Mouse (Mus musculus): ENCODE measurements around the gene Rnaseh2b. TPM values are rescaled to one million over a fixed set of nuclear protein-coding genes. Genes with fewer than 3 reads are reported as not detected.

Rnaseh2b gene
- polyA plus RNA-seq, 1 experiment: 15.3 TPM

- Histone ChIP-seq H3ac (ENCODE audit: control insufficient read depth, insufficient read length, low read depth) (no peak overlapping the region), H3K27me3 (ENCODE audit: control insufficient read depth, insufficient read depth, insufficient read length) (no peaks in the 10 kb centered on the region)
- TF ChIP-seq CEBPB (IDR thresholded peaks at IDR 0.05; ENCODE audit: low read depth): no peak
- no peak for TF ChIP-seq MYOG (IDR thresholded peaks at IDR 0.05; ENCODE audit: control insufficient read depth, extremely low read depth, insufficient read length)
- TF ChIP-seq CTCF (IDR thresholded peaks at IDR 0.05; ENCODE audit: control insufficient read depth, insufficient read depth, insufficient read length): no peak
- TF ChIP-seq MAX (IDR thresholded peaks at IDR 0.05): no peak
- TF ChIP-seq MYOD1 (IDR thresholded peaks at IDR 0.05; ENCODE audit: control insufficient read depth, insufficient read length, low read depth): no peak
- no peak for TF ChIP-seq FOSL1 (IDR thresholded peaks at IDR 0.05; ENCODE audit: insufficient read depth, low read length, poor library complexity, severe bottlenecking)
- no peak for TF ChIP-seq USF1 (IDR thresholded peaks at IDR 0.05; ENCODE audit: low read depth)
Measured at GRCm38 (mm10) chr14:62349786-62350185, 57.4 kb downstream of the Rnaseh2b start.

GRCm38 (mm10) chr14:62350186-62350585 lies 57.8 kb downstream of the Rnaseh2b start:
- Histone ChIP-seq H3ac (ENCODE audit: control insufficient read depth, insufficient read length, low read depth) (no peak overlapping the region), H3K36me3 (ENCODE audit: control insufficient read depth, insufficient read depth) (peaks cover 16% of the 10 kb centered on the region)
- TF ChIP-seq MYOD1 (IDR thresholded peaks at IDR 0.05; ENCODE audit: control insufficient read depth, insufficient read length, low read depth) (no peak), MYOG (IDR thresholded peaks at IDR 0.05; ENCODE audit: control insufficient read depth, extremely low read depth, insufficient read length) (no peak), USF1 (IDR thresholded peaks at IDR 0.05; ENCODE audit: low read depth) (no peak), CTCF (IDR thresholded peaks at IDR 0.05; ENCODE audit: control insufficient read depth, insufficient read depth, insufficient read length) (no peak), FOSL1 (IDR thresholded peaks at IDR 0.05; ENCODE audit: insufficient read depth, low read length, poor library complexity, severe bottlenecking) (no peak), MAX (IDR thresholded peaks at IDR 0.05) (no peak), CEBPB (IDR thresholded peaks at IDR 0.05; ENCODE audit: low read depth) (no peak)

More at GRCm38 (mm10) chr14:62349786-62350185, 57.4 kb downstream of the Rnaseh2b start:
- Histone ChIP-seq H3K4me3 (ENCODE audit: insufficient read depth, poor library complexity, severe bottlenecking) (no peak overlapping the region), H3K36me3 (ENCODE audit: control insufficient read depth, insufficient read depth) (peaks cover 19% of the 10 kb centered on the region), H3K79me2 (ENCODE audit: control insufficient read depth, insufficient read depth) (peaks cover 7% of the 10 kb centered on the region), H3K79me3 (ENCODE audit: low read depth) (no peaks in the 10 kb centered on the region)

GRCm38 (mm10) chr14:62350890-62351289 lies 58.5 kb downstream of the Rnaseh2b start:
- H3K79me2 ChIP-seq (ENCODE audit: control insufficient read depth, insufficient read depth): no peaks in the 10 kb centered on the region
- H3K79me3 ChIP-seq (ENCODE audit: low read depth): no peaks in the 10 kb centered on the region
- no peak overlapping the region for H3K4me3 ChIP-seq (ENCODE audit: insufficient read depth, poor library complexity, severe bottlenecking)
- no peak overlapping the region for H3ac ChIP-seq (ENCODE audit: control insufficient read depth, insufficient read length, low read depth)
- H3K27me3 ChIP-seq (ENCODE audit: control insufficient read depth, insufficient read depth, insufficient read length): no peaks in the 10 kb centered on the region
- peaks cover 14% of the 10 kb centered on the region for H3K36me3 ChIP-seq (ENCODE audit: control insufficient read depth, insufficient read depth)
- TF ChIP-seq USF1 (IDR thresholded peaks at IDR 0.05; ENCODE audit: low read depth): no peak
- TF ChIP-seq CEBPB (IDR thresholded peaks at IDR 0.05; ENCODE audit: low read depth): no peak
- TF ChIP-seq MAX (IDR thresholded peaks at IDR 0.05): no peak
- no peak for TF ChIP-seq CTCF (IDR thresholded peaks at IDR 0.05; ENCODE audit: control insufficient read depth, insufficient read depth, insufficient read length)
- TF ChIP-seq FOSL1 (IDR thresholded peaks at IDR 0.05; ENCODE audit: insufficient read depth, low read length, poor library complexity, severe bottlenecking): no peak
- TF ChIP-seq MYOD1 (IDR thresholded peaks at IDR 0.05; ENCODE audit: control insufficient read depth, insufficient read length, low read depth): no peak
- no peak for TF ChIP-seq MYOG (IDR thresholded peaks at IDR 0.05; ENCODE audit: control insufficient read depth, extremely low read depth, insufficient read length)

More at GRCm38 (mm10) chr14:62350186-62350585, 57.8 kb downstream of the Rnaseh2b start:
- Histone ChIP-seq H3K79me2 (ENCODE audit: control insufficient read depth, insufficient read depth) (peaks cover 3% of the 10 kb centered on the region), H3K27me3 (ENCODE audit: control insufficient read depth, insufficient read depth, insufficient read length) (no peaks in the 10 kb centered on the region), H3K4me3 (ENCODE audit: insufficient read depth, poor library complexity, severe bottlenecking) (no peak overlapping the region), H3K79me3 (ENCODE audit: low read depth) (no peaks in the 10 kb centered on the region)

GRCm38 (mm10) chr14:62353372-62353771 lies 61.0 kb downstream of the Rnaseh2b start:
- Histone ChIP-seq H3K27me3 (ENCODE audit: control insufficient read depth, insufficient read depth, insufficient read length) (no peaks in the 10 kb centered on the region), H3K36me3 (ENCODE audit: control insufficient read depth, insufficient read depth) (peaks cover 14% of the 10 kb centered on the region), H3K79me3 (ENCODE audit: low read depth) (no peaks in the 10 kb centered on the region), H3ac (ENCODE audit: control insufficient read depth, insufficient read length, low read depth) (no peak overlapping the region), H3K4me3 (ENCODE audit: insufficient read depth, poor library complexity, severe bottlenecking) (no peak overlapping the region), H3K79me2 (ENCODE audit: control insufficient read depth, insufficient read depth) (no peaks in the 10 kb centered on the region)
- TF ChIP-seq USF1 (IDR thresholded peaks at IDR 0.05; ENCODE audit: low read depth) (no peak), MAX (IDR thresholded peaks at IDR 0.05) (no peak), CTCF (IDR thresholded peaks at IDR 0.05; ENCODE audit: control insufficient read depth, insufficient read depth, insufficient read length) (no peak), FOSL1 (IDR thresholded peaks at IDR 0.05; ENCODE audit: insufficient read depth, low read length, poor library complexity, severe bottlenecking) (no peak), CEBPB (IDR thresholded peaks at IDR 0.05; ENCODE audit: low read depth) (no peak), MYOG (IDR thresholded peaks at IDR 0.05; ENCODE audit: control insufficient read depth, extremely low read depth, insufficient read length) (no peak), MYOD1 (IDR thresholded peaks at IDR 0.05; ENCODE audit: control insufficient read depth, insufficient read length, low read depth) (no peak)

GRCm38 (mm10) chr14:62353793-62354192 lies 61.4 kb downstream of the Rnaseh2b start:
- TF ChIP-seq CEBPB (IDR thresholded peaks at IDR 0.05; ENCODE audit: low read depth) (no peak), FOSL1 (IDR thresholded peaks at IDR 0.05; ENCODE audit: insufficient read depth, low read length, poor library complexity, severe bottlenecking) (no peak), MAX (IDR thresholded peaks at IDR 0.05) (no peak)
- Histone ChIP-seq H3ac (ENCODE audit: control insufficient read depth, insufficient read length, low read depth) (no peak overlapping the region), H3K79me3 (ENCODE audit: low read depth) (no peaks in the 10 kb centered on the region), H3K79me2 (ENCODE audit: control insufficient read depth, insufficient read depth) (no peaks in the 10 kb centered on the region), H3K36me3 (ENCODE audit: control insufficient read depth, insufficient read depth) (peaks cover 14% of the 10 kb centered on the region), H3K27me3 (ENCODE audit: control insufficient read depth, insufficient read depth, insufficient read length) (no peaks in the 10 kb centered on the region), H3K4me3 (ENCODE audit: insufficient read depth, poor library complexity, severe bottlenecking) (no peak overlapping the region)

- no peak for TF ChIP-seq MYOG (IDR thresholded peaks at IDR 0.05; ENCODE audit: control insufficient read depth, extremely low read depth, insufficient read length)
- no peak for TF ChIP-seq MAX (IDR thresholded peaks at IDR 0.05)
- no peak for TF ChIP-seq CEBPB (IDR thresholded peaks at IDR 0.05; ENCODE audit: low read depth)
- TF ChIP-seq MYOD1 (IDR thresholded peaks at IDR 0.05; ENCODE audit: control insufficient read depth, insufficient read length, low read depth): no peak
- TF ChIP-seq USF1 (IDR thresholded peaks at IDR 0.05; ENCODE audit: low read depth): no peak
- no peak for TF ChIP-seq FOSL1 (IDR thresholded peaks at IDR 0.05; ENCODE audit: insufficient read depth, low read length, poor library complexity, severe bottlenecking)
- TF ChIP-seq CTCF (IDR thresholded peaks at IDR 0.05; ENCODE audit: control insufficient read depth, insufficient read depth, insufficient read length): no peak
- Histone ChIP-seq H3K79me3 (ENCODE audit: low read depth) (no peaks in the 10 kb centered on the region), H3ac (ENCODE audit: control insufficient read depth, insufficient read length, low read depth) (no peak overlapping the region), H3K27me3 (ENCODE audit: control insufficient read depth, insufficient read depth, insufficient read length) (no peaks in the 10 kb centered on the region), H3K79me2 (ENCODE audit: control insufficient read depth, insufficient read depth) (no peaks in the 10 kb centered on the region), H3K4me3 (ENCODE audit: insufficient read depth, poor library complexity, severe bottlenecking) (no peak overlapping the region), H3K36me3 (ENCODE audit: control insufficient read depth, insufficient read depth) (peaks cover 6% of the 10 kb centered on the region)
Measured at GRCm38 (mm10) chr14:62355201-62355600, 62.8 kb downstream of the Rnaseh2b start.

All from C2C12 (cell line).